Mouse (Mus musculus) MEL (cell line): ENCODE data around the gene Picalm. TPM values are rescaled to one million over a fixed set of nuclear protein-coding genes. Genes with fewer than 3 reads are reported as not detected.
A peak's percentile ranks its signal among the peaks of the same experiment; 100 is the strongest.

Experiments
- DNase-seq: peaks from one replicate; pipeline ENCODE4 v3.0.0; 2011; ENCODE audit warnings: low read depth, low spot score
- H3K27ac ChIP-seq: 2 replicates; pipeline ENCODE4 v1.5.1; 2012; ENCODE audit warnings: low read depth, mild to moderate bottlenecking, control low read depth, low read length, moderate library complexity; ENCODE audit not compliant: control insufficient read depth
- H3K27me3 ChIP-seq, 2 experiments: fragments of 150-350 bp in 1 of 2; sonication (generic) in 1 of 2; 2 replicates each; pipeline ENCODE4 v1.6.1; 2012; ENCODE audit warnings: low read length in 2 of 2, mild to moderate bottlenecking in 2 of 2, improper control_type of control experiment in 1 of 2, moderate library complexity in 1 of 2; ENCODE audit not compliant: insufficient read depth in 2 of 2, control insufficient read depth in 1 of 2
- H3K36me3 ChIP-seq, 2 experiments: 2 replicates each; pipeline ENCODE4 v1.6.1; 2012 to 2014; ENCODE audit warnings: low read length in 2 of 2, improper control_type of control experiment in 1 of 2, inconsistent platforms in 1 of 2, mild to moderate bottlenecking in 1 of 2; ENCODE audit not compliant: insufficient read depth in 2 of 2, control insufficient read depth in 1 of 2
- H3K4me1 ChIP-seq, 2 experiments: fragments of 150-350 bp in 1 of 2; sonication (generic) in 1 of 2; 2 replicates each; pipeline ENCODE4 v1.6.1; 2012; ENCODE audit warnings: low read length in 2 of 2, improper control_type of control experiment in 1 of 2, mild to moderate bottlenecking in 1 of 2; ENCODE audit not compliant: insufficient read depth in 2 of 2, control insufficient read depth in 1 of 2
- H3K4me3 ChIP-seq, 2 experiments: fragments of 150-350 bp in 1 of 2; sonication (generic) in 1 of 2; 2 replicates each; pipeline ENCODE4 v1.5.1; 2012; ENCODE audit warnings: low read depth in 2 of 2, low read length in 2 of 2, mild to moderate bottlenecking in 2 of 2, moderate library complexity in 2 of 2, control low read depth in 1 of 2, improper control_type of control experiment in 1 of 2; ENCODE audit not compliant: control insufficient read depth in 1 of 2, insufficient read depth in 1 of 2
- H3K79me2 ChIP-seq: 2 replicates; pipeline ENCODE4 v1.6.1; 2012; ENCODE audit warnings: mild to moderate bottlenecking, low read length, moderate library complexity; ENCODE audit not compliant: control insufficient read depth, poor library complexity, insufficient read depth
- H3K9ac ChIP-seq: 2 replicates; pipeline ENCODE4 v1.6.1; 2012; ENCODE audit warnings: low read depth, mild to moderate bottlenecking, control low read depth, low read length, moderate library complexity; ENCODE audit not compliant: control insufficient read depth, poor library complexity, severe bottlenecking
- H3K9me3 ChIP-seq: fragments of 150-350 bp; sonication (generic); replicated peaks from 2 replicates; pipeline ENCODE4 v1.6.1; 2012; ENCODE audit warnings: mild to moderate bottlenecking, low read length, improper control_type of control experiment, moderate library complexity; ENCODE audit not compliant: insufficient read depth
- CHD2 ChIP-seq: IDR thresholded peaks from 2 replicates; pipeline ENCODE4 v1.6.1; 2011; ENCODE audit warnings: low read length, improper control_type of control experiment
- E2F4 ChIP-seq: IDR thresholded peaks from 2 replicates; pipeline ENCODE4 v1.6.1; 2011; ENCODE audit warnings: low read depth, low read length, improper control_type of control experiment, borderline replicate concordance
- ETS1 ChIP-seq: IDR thresholded peaks from 2 replicates; pipeline ENCODE4 v1.6.1; 2012; ENCODE audit warnings: low read depth, mild to moderate bottlenecking, inconsistent platforms, low read length, improper control_type of control experiment, moderate library complexity
- GABPA ChIP-seq: IDR thresholded peaks from 2 replicates; pipeline ENCODE4 v1.6.1; 2012; ENCODE audit warnings: low read depth, mild to moderate bottlenecking, inconsistent platforms, low read length, improper control_type of control experiment, moderate library complexity
- GATA1 ChIP-seq: IDR thresholded peaks from 2 replicates; pipeline ENCODE4 v1.6.1; 2011; ENCODE audit warnings: low read depth, low read length, improper control_type of control experiment
- JUND ChIP-seq: IDR thresholded peaks from 2 replicates; pipeline ENCODE4 v1.6.1; 2011; ENCODE audit warnings: low read depth, mild to moderate bottlenecking, improper control_type of control experiment, low read length
- KAT2A ChIP-seq: conservative IDR thresholded peaks from 2 replicates; pipeline ENCODE4 v1.6.1; 2012; ENCODE audit warnings: low read depth, low read length, improper control_type of control experiment, inconsistent platforms
- MAFK ChIP-seq: IDR thresholded peaks from 2 replicates; pipeline ENCODE4 v1.6.1; 2011; ENCODE audit warnings: low read depth, mild to moderate bottlenecking, low read length, improper control_type of control experiment, borderline replicate concordance
- MAZ ChIP-seq: IDR thresholded peaks from 2 replicates; pipeline ENCODE4 v1.6.1; 2012; ENCODE audit warnings: low read depth, mild to moderate bottlenecking, inconsistent platforms, low read length, improper control_type of control experiment
- MXI1 ChIP-seq: IDR thresholded peaks from 2 replicates; pipeline ENCODE4 v1.6.1; 2011; ENCODE audit warnings: mild to moderate bottlenecking, low read depth, low read length, improper control_type of control experiment
- MYB ChIP-seq: IDR thresholded peaks from 2 replicates; pipeline ENCODE4 v1.6.1; 2011; ENCODE audit warnings: mild to moderate bottlenecking, low read depth, low read length, improper control_type of control experiment
- NRF1 ChIP-seq: IDR thresholded peaks from 2 replicates; pipeline ENCODE4 v1.6.1; 2014; ENCODE audit warnings: low read depth, mild to moderate bottlenecking, inconsistent platforms, low read length, improper control_type of control experiment, moderate library complexity; ENCODE audit not compliant: poor library complexity, insufficient read depth, severe bottlenecking
- SIN3A ChIP-seq: IDR thresholded peaks from 2 replicates; pipeline ENCODE4 v1.6.1; 2012; ENCODE audit warnings: low read length, improper control_type of control experiment, inconsistent platforms
- ZKSCAN1 ChIP-seq: IDR thresholded peaks from 2 replicates; pipeline ENCODE4 v1.6.1; 2012; ENCODE audit warnings: low read depth, mild to moderate bottlenecking, inconsistent platforms, low read length, improper control_type of control experiment, moderate library complexity
- ZMIZ1 ChIP-seq: IDR thresholded peaks from 2 replicates; pipeline ENCODE4 v1.6.1; 2012; ENCODE audit warnings: low read depth, mild to moderate bottlenecking, inconsistent platforms, low read length, improper control_type of control experiment, moderate library complexity
- polyA plus RNA-seq, 2 experiments: library from polyadenylated mRNA; stranded (reverse) in 1 of 2; unstranded in 1 of 2; fragments of >175 nt in 1 of 2; fragments of >200 nt in 1 of 2; gene quantifications; 2 replicates each; pipeline versions ENCODE4 v1.2.1 to v1.2.4; 2012; ENCODE audit warnings: low replicate concordance in 2 of 2, low read depth in 1 of 2; ENCODE audit not compliant: insufficient read length in 2 of 2, insufficient read depth in 1 of 2, missing spikeins in 1 of 2
- total RNA-seq: library from RNA; depleted of rRNA; stranded (reverse); fragments of 300-350 nt; gene quantifications from 2 replicates; pipeline ENCODE4 v1.2.3, GENCODE M21; 2012

The Picalm gene
- total and polyA plus RNA-seq, 3 experiments: 53.4 to 78.9 (median 74.9) TPM

DNA sequence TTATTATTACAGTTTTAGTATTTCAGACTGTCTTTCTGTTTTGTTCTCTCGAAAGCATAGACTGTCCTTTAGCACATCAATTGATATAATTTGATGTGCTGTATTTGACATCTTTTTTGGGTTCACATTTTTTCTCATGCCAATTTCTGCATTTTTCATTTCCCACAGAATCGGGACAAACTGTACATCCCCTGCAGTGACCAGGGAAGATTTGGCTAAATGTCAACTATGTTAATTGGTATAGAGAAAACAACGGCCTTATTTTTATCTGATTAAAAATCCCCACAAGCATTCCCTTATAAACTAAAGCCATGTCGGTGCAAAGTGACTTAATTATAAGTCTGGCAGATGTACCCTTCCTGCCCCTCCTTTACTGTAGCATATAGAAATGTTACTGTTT lies 9.9 kb upstream of the Picalm start:
- H3K27me3 ChIP-seq: no peaks in the 10 kb centered on the region; a peak in 2 of 4 replicates
- no peak overlapping the region for H3K27ac ChIP-seq
- no peak for DNase-seq
- TF ChIP-seq CHD2 (no peak), MXI1 (no peak)
- H3K36me3 ChIP-seq: no peaks in the 10 kb centered on the region
- H3K79me2 ChIP-seq: no peaks in the 10 kb centered on the region
- no peak overlapping the region for H3K4me3 ChIP-seq
- no peaks in the 10 kb centered on the region for H3K4me1 ChIP-seq
- H3K9ac ChIP-seq: no peak overlapping the region
- no peaks in the 10 kb centered on the region for H3K9me3 ChIP-seq

- Histone ChIP-seq H3K79me2 (peaks cover 1% of the 10 kb centered on the region; the same call in 1 of the 2 replicates), H3K36me3 (peaks cover 0 to 4% of the 10 kb centered on the region in 2 experiments; a peak in 1 of 4 replicates), H3K9me3 (no peaks in the 10 kb centered on the region), H3K27me3 (no peaks in the 10 kb centered on the region), H3K4me3 (no peak overlapping the region), H3K9ac (no peak overlapping the region), H3K4me1 (no peaks in the 10 kb centered on the region), H3K27ac (no peak overlapping the region)
- TF ChIP-seq SIN3A (no peak), ETS1 (no peak), NRF1 (no peak), JUND (no peak), GATA1 (no peak), ZMIZ1 (no peak), E2F4 (no peak), GABPA (no peak), MYB (no peak)
- no peak for DNase-seq
Measured at GRCm38 (mm10) chr7:90124991-90125390, 5.0 kb upstream of the Picalm start.

DNA sequence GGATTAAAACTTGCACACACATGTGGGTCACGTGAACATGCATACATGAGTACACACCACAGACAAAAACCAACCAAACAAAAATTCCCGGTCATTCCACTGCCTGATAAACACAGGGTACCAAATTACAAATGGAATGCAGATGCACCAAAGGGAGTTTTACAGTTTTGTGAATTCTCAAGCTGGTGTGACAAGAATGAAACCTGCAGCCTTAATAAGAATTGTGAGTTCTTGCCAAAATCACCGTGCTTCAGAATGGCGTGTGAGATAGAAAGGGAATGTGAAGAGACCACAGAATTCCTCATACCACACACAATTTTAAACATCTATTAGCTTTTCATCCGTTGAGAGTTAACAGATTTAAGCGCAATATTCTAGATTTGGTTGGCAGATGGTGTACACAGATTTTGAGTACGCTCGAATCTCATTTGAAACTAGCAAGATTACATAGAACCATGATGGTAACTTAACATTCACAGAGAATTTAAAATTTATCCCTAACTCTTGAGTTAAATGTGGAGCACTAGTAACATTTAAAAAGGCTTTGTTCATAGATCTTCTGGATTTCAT lies 1.3 kb upstream of the Picalm start:
- no peaks in the 10 kb centered on the region for H3K9me3 ChIP-seq
- DNase-seq: no peak

More for the DNA sequence above, 1.3 kb upstream of the Picalm start:
- Histone ChIP-seq H3K79me2 (peaks cover 27% of the 10 kb centered on the region), H3K4me1 (peaks cover 0 to 6% of the 10 kb centered on the region in 2 experiments; a peak in 2 of 4 replicates), H3K27ac (no peak overlapping the region), H3K4me3 (no peak overlapping the region), H3K36me3 (peaks cover 0 to 7% of the 10 kb centered on the region in 2 experiments; a peak in 2 of 4 replicates)
- no peak for TF ChIP-seq MAFK
- no peak for TF ChIP-seq KAT2A
- no peak for TF ChIP-seq ZKSCAN1
- no peak for TF ChIP-seq SIN3A
- TF ChIP-seq MAZ: 0 out of 2 replicates have a peak, but pooled peaks have one; percentile 0
- TF ChIP-seq, all 39 proteins: peak for 1
- Histone ChIP-seq H3K27me3 (no peaks in the 10 kb centered on the region), H3K9ac (no peak overlapping the region)
